Mouse (Mus musculus): ENCODE measurements at regions not wholly inside any gene's neighbourhood (a gene's known extent, or its start where the extent isn't known, plus 50 kb on each side); places are given as distances from the start of the nearest gene placed in this dataset.

GRCm38 (mm10) chr11:89147990-89148389, 74.3 kb downstream of the Gm525 start:
- no peak for DNase-seq (ENCODE audit: low read depth, low spot score)

GRCm38 (mm10) chr11:89145281-89145945, 71.8 kb downstream of the Gm525 start:
- no peak for DNase-seq (ENCODE audit: low read depth, low spot score)

- DNase-seq (ENCODE audit: low read depth, low spot score): no peak
These were observed 69.0 kb downstream of the Gm525 start for GRCm38 (mm10) chr11:89142527-89143154.

Measured in brain, embryonic 18.5 days (tissue).